Mouse (Mus musculus) hindbrain, embryonic 15.5 days (tissue): ENCODE measurements around the gene Morn1. TPM values are rescaled to one million over a fixed set of nuclear protein-coding genes. Genes with fewer than 3 reads are reported as not detected.

Experiments
- ATAC-seq: fragments of 200-750 bp; cut with Nextera tagmentation; 2 replicates; pipeline ENCODE4 v1.8.0; 2017; ENCODE audit warnings: low read depth, moderate number of reproducible peaks, moderate TSS enrichment; ENCODE audit not compliant: low FRiP score
- H3K27ac ChIP-seq: fragments of 300-500 bp; sonication (generic); replicated peaks from 2 replicates; pipeline ENCODE4 v1.5.1; 2015; ENCODE audit warnings: mild to moderate bottlenecking, inconsistent platforms
- H3K27me3 ChIP-seq: fragments of 300-500 bp; sonication (generic); 2 replicates; pipeline ENCODE4 v1.6.1; 2015; ENCODE audit warnings: control low read depth, inconsistent platforms
- H3K36me3 ChIP-seq: fragments of 300-500 bp; sonication (generic); 2 replicates; pipeline ENCODE4 v1.6.1; 2015; ENCODE audit warnings: control low read depth, inconsistent platforms
- H3K4me1 ChIP-seq: fragments of 300-500 bp; sonication (generic); replicated peaks from 2 replicates; pipeline ENCODE4 v1.6.1; 2015; ENCODE audit warnings: control low read depth, inconsistent platforms
- H3K4me2 ChIP-seq: fragments of 300-500 bp; sonication (generic); 2 replicates; pipeline ENCODE4 v1.6.1; 2015; ENCODE audit warnings: moderate library complexity, mild to moderate bottlenecking, inconsistent platforms
- H3K4me3 ChIP-seq: fragments of 300-500 bp; sonication (generic); 2 replicates; pipeline ENCODE4 v1.5.1; 2015; ENCODE audit warnings: mild to moderate bottlenecking, inconsistent platforms
- H3K9ac ChIP-seq: fragments of 300-500 bp; sonication (generic); 2 replicates; pipeline ENCODE4 v1.6.1; 2015; ENCODE audit warnings: inconsistent platforms
- H3K9me3 ChIP-seq: fragments of 300-500 bp; sonication (generic); 2 replicates; pipeline ENCODE4 v1.6.1; 2016; ENCODE audit warnings: control low read depth, inconsistent platforms
- WGBS: fragments of 180-500 bp; shearing (Covaris S2); methylation state at CpG from one replicate; pipeline ENCODE4 v1.1.7; 2015; 5-methylcytosine and 5-hydroxymethylcytosine counted together
- polyA plus RNA-seq: library from polyadenylated mRNA; unstranded; fragments of >200 nt; fragmentation: Nextera tagmentation; extraction: Ambion mirVana; gene quantifications from 2 replicates; pipeline ENCODE4 v1.2.1, GENCODE M21; 2015

Gene Morn1
- polyA plus RNA-seq, 1 experiment from 2014 or later, result 10.0 TPM

GRCm38 (mm10) chr4:155146107-155146823, 59.9 kb downstream of the Morn1 start:
- Histone ChIP-seq H3K36me3 (no peaks in the 10 kb centered on the region), H3K27ac (no peak overlapping the region), H3K9ac (no peak overlapping the region), H3K4me3 (no peak overlapping the region), H3K9me3 (no peaks in the 10 kb centered on the region), H3K27me3 (no peaks in the 10 kb centered on the region), H3K4me1 (peaks cover 40% of the 10 kb centered on the region), H3K4me2 (no peak overlapping the region)
- 61% methylated on average over 14 of the region's 14 CpGs for WGBS
- no peak for ATAC-seq

- ATAC-seq, result no peak
- no peaks in the 10 kb centered on the region for H3K36me3 ChIP-seq
- no peak overlapping the region for H3K9ac ChIP-seq
- H3K9me3 ChIP-seq, result no peaks in the 10 kb centered on the region
- peaks cover 44% of the 10 kb centered on the region for H3K4me1 ChIP-seq
- no peak overlapping the region for H3K4me3 ChIP-seq
- H3K27me3 ChIP-seq, result no peaks in the 10 kb centered on the region
- no peak overlapping the region for H3K4me2 ChIP-seq
- 88% methylated on average over 4 of the region's 4 CpGs for whole genome bisulfite sequencing
- H3K27ac ChIP-seq, result no peak overlapping the region
Measured at GRCm38 (mm10) chr4:155148453-155148852, 62.1 kb downstream of the Morn1 start.

GRCm38 (mm10) chr4:155148910-155149698, 62.7 kb downstream of the Morn1 start:
- Histone ChIP-seq H3K4me2 (no peak overlapping the region), H3K27ac (no peak overlapping the region), H3K4me1 (peaks cover 37% of the 10 kb centered on the region), H3K9me3 (no peaks in the 10 kb centered on the region), H3K4me3 (no peak overlapping the region), H3K36me3 (no peaks in the 10 kb centered on the region), H3K9ac (no peak overlapping the region), H3K27me3 (no peaks in the 10 kb centered on the region)
- WGBS, result 74% methylated on average over 8 of the region's 8 CpGs
- ATAC-seq, result no peak

GRCm38 (mm10) chr4:155149941-155150275, 63.5 kb downstream of the Morn1 start:
- ATAC-seq, result no peak
- H3K36me3 ChIP-seq, result no peaks in the 10 kb centered on the region
- no peaks in the 10 kb centered on the region for H3K27me3 ChIP-seq
- 0 out of 2 replicates have a peak overlapping the region, but pooled peaks have one; percentile 14 for H3K27ac ChIP-seq
- peak overlapping the region; percentile 89 for H3K4me2 ChIP-seq
- peaks cover 29% of the 10 kb centered on the region for H3K4me1 ChIP-seq
- 74% methylated on average over 6 of the region's 6 CpGs for WGBS
- H3K4me3 ChIP-seq, result peak overlapping the region; percentile 43; the same call in 1 of the 2 replicates
- no peaks in the 10 kb centered on the region for H3K9me3 ChIP-seq
- H3K9ac ChIP-seq, result no peak overlapping the region; the same call in 1 of the 2 replicates

- H3K27ac ChIP-seq, result peak overlapping the region; percentile 14; the same call in 1 of the 2 replicates
- H3K36me3 ChIP-seq, result peaks cover under 1% of the 10 kb centered on the region
- peak overlapping the region; percentile 55 for H3K9ac ChIP-seq
- peaks cover 26% of the 10 kb centered on the region for H3K4me1 ChIP-seq
- peak; percentile 71 for ATAC-seq
- peak overlapping the region; percentile 89 for H3K4me2 ChIP-seq
- peak overlapping the region; percentile 43 for H3K4me3 ChIP-seq
- WGBS, result 5% methylated on average over 72 of the region's 73 CpGs
- H3K9me3 ChIP-seq, result no peaks in the 10 kb centered on the region
- no peaks in the 10 kb centered on the region for H3K27me3 ChIP-seq
Measured at GRCm38 (mm10) chr4:155150276-155151113, 64.1 kb downstream of the Morn1 start.

GRCm38 (mm10) chr4:155151221-155151788, 64.9 kb downstream of the Morn1 start:
- no peaks in the 10 kb centered on the region for H3K9me3 ChIP-seq
- H3K4me1 ChIP-seq, result peaks cover 23% of the 10 kb centered on the region
- peaks cover 8% of the 10 kb centered on the region for H3K36me3 ChIP-seq
- peak overlapping the region; percentile 43 for H3K4me3 ChIP-seq
- H3K27me3 ChIP-seq, result no peaks in the 10 kb centered on the region
- peak overlapping the region; percentile 55 for H3K9ac ChIP-seq
- H3K27ac ChIP-seq, result no peak overlapping the region; the same call in 1 of the 2 replicates
- no peak for ATAC-seq
- 52% methylated on average over 12 of the region's 12 CpGs for WGBS
- peak overlapping the region; percentile 89 for H3K4me2 ChIP-seq

GRCm38 (mm10) chr4:155151845-155152244, 65.5 kb downstream of the Morn1 start:
- WGBS, result 65% methylated on average over 4 of the region's 4 CpGs
- no peak overlapping the region for H3K9ac ChIP-seq
- no peak overlapping the region for H3K4me2 ChIP-seq

GRCm38 (mm10) chr4:155152476-155152875, 66.1 kb downstream of the Morn1 start:
- Histone ChIP-seq H3K4me2 (no peak overlapping the region), H3K9ac (no peak overlapping the region)
- WGBS, result 88% methylated on average over 6 of the region's 6 CpGs

More at GRCm38 (mm10) chr4:155151845-155152244, 65.5 kb downstream of the Morn1 start:
- peaks cover 21% of the 10 kb centered on the region for H3K4me1 ChIP-seq
- no peaks in the 10 kb centered on the region for H3K9me3 ChIP-seq
- peaks cover 13% of the 10 kb centered on the region for H3K36me3 ChIP-seq
- H3K4me3 ChIP-seq, result no peak overlapping the region
- H3K27me3 ChIP-seq, result no peaks in the 10 kb centered on the region
- ATAC-seq, result no peak
- H3K27ac ChIP-seq, result no peak overlapping the region

GRCm38 (mm10) chr4:155153389-155154072, 67.2 kb downstream of the Morn1 start:
- Histone ChIP-seq H3K4me1 (peaks cover 21% of the 10 kb centered on the region), H3K36me3 (peaks cover 28% of the 10 kb centered on the region), H3K9me3 (no peaks in the 10 kb centered on the region), H3K27ac (no peak overlapping the region), H3K4me3 (no peak overlapping the region), H3K9ac (no peak overlapping the region), H3K27me3 (no peaks in the 10 kb centered on the region), H3K4me2 (no peak overlapping the region)
- 79% methylated on average over 3 of the region's 3 CpGs for WGBS
- ATAC-seq, result no peak

More at GRCm38 (mm10) chr4:155152476-155152875, 66.1 kb downstream of the Morn1 start:
- H3K27me3 ChIP-seq, result no peaks in the 10 kb centered on the region
- ATAC-seq, result no peak
- H3K4me1 ChIP-seq, result peaks cover 21% of the 10 kb centered on the region
- H3K9me3 ChIP-seq, result no peaks in the 10 kb centered on the region
- no peak overlapping the region for H3K27ac ChIP-seq
- H3K4me3 ChIP-seq, result no peak overlapping the region
- H3K36me3 ChIP-seq, result peaks cover 19% of the 10 kb centered on the region

- peaks cover 32% of the 10 kb centered on the region for H3K36me3 ChIP-seq
Measured at GRCm38 (mm10) chr4:155154986-155155385, 68.6 kb downstream of the Morn1 start.

GRCm38 (mm10) chr4:155156734-155157133, 70.4 kb downstream of the Morn1 start:
- Histone ChIP-seq H3K36me3 (peaks cover 32% of the 10 kb centered on the region), H3K27ac (no peak overlapping the region), H3K9ac (no peak overlapping the region), H3K4me3 (no peak overlapping the region), H3K27me3 (no peaks in the 10 kb centered on the region), H3K4me2 (no peak overlapping the region), H3K4me1 (peaks cover 15% of the 10 kb centered on the region), H3K9me3 (no peaks in the 10 kb centered on the region)
- 90% methylated on average over 17 of the region's 17 CpGs for WGBS
- ATAC-seq, result no peak

More at GRCm38 (mm10) chr4:155154986-155155385, 68.6 kb downstream of the Morn1 start:
- H3K27ac ChIP-seq, result no peak overlapping the region
- WGBS, result 72% methylated on average over 11 of the region's 11 CpGs
- no peaks in the 10 kb centered on the region for H3K9me3 ChIP-seq
- H3K4me1 ChIP-seq, result peaks cover 20% of the 10 kb centered on the region
- no peak overlapping the region for H3K4me3 ChIP-seq
- H3K4me2 ChIP-seq, result no peak overlapping the region
- ATAC-seq, result no peak
- H3K9ac ChIP-seq, result no peak overlapping the region
- no peaks in the 10 kb centered on the region for H3K27me3 ChIP-seq
